Mouse (Mus musculus): ENCODE measurements at regions not wholly inside any gene's neighbourhood (a gene's known extent, or its start where the extent isn't known, plus 50 kb on each side); places are given as distances from the start of the nearest gene placed in this dataset.

- in situ Hi-C loops (cut with MboI; ENCODE audit: low pct_unique_long_range_greater_than_20kb in 1 of 2, low sequenced_read_pairs in 2 of 2, unreplicated experiment in 1 of 2), result loop anchor here in 1 of 2 experiments (10.0 kb wide), 1 partner anchor 46 kb away; no protein-coding TSS in a partner anchor
Observed at GRCm38 (mm10) chr11:104038271-104038800, 71.8 kb downstream of the Arf2 start.

DNA sequence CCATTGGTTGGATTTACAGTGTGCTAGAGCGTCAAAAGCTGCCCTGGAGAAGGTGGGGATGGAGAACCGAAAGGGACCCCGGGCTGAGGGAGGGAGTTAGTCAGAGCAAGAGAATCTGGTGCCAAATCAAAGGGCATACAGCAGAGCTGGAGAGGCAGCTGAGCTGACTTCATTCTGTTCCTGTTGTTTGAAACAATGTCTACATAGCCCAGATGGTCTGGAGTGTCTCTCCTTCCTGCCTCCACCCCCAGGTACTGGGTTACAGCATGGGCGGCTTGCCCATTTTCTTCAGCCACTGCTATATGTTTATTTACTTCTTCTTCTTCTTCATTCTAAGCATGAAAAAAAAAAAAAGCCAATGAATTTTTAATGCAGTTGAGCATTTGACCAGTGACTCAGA is 78.7 kb downstream of the Arf2 start:
- in situ Hi-C loops (cut with MboI; ENCODE audit: low pct_unique_long_range_greater_than_20kb in 1 of 2, low sequenced_read_pairs in 2 of 2, unreplicated experiment in 1 of 2), result no loop called here

GRCm38 (mm10) chr11:104051986-104052385 is 80.7 kb upstream of the Crhr1 start:
- in situ Hi-C loops (cut with MboI; ENCODE audit: low pct_unique_long_range_greater_than_20kb in 1 of 2, low sequenced_read_pairs in 2 of 2, unreplicated experiment in 1 of 2), result no loop called here

- in situ Hi-C loops (cut with MboI; ENCODE audit: low pct_unique_long_range_greater_than_20kb in 1 of 2, low sequenced_read_pairs in 2 of 2, unreplicated experiment in 1 of 2), result no loop called here
Observed at GRCm38 (mm10) chr11:104053242-104053641, 79.4 kb upstream of the Crhr1 start.

- in situ Hi-C loops (cut with MboI; ENCODE audit: low pct_unique_long_range_greater_than_20kb in 1 of 2, low sequenced_read_pairs in 2 of 2, unreplicated experiment in 1 of 2), result no loop called here
Observed at GRCm38 (mm10) chr11:104055941-104056340, 76.7 kb upstream of the Crhr1 start.

GRCm38 (mm10) chr11:104057046-104057445 is 75.6 kb upstream of the Crhr1 start:
- in situ Hi-C loops (cut with MboI; ENCODE audit: low pct_unique_long_range_greater_than_20kb in 1 of 2, low sequenced_read_pairs in 2 of 2, unreplicated experiment in 1 of 2), result no loop called here

DNA sequence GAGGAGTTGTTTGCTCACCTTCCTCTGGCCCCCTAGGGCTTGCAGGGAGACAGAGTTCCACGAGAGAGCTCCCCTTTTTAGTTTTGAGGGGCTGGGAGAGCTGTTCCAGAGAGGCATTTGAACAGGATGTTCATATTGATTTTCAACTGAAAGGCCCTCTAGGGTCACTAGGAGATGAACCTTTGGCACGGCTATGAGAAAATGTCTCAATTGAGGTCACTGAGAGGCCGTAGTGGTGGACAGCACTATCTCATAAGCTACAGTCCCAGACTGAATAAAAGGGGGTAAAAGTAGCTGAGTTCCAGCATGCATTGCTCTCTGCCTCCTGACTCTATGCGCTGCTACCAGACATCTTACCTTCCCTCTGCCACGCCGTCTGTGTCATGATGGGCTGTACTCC is 74.1 kb upstream of the Crhr1 start:
- in situ Hi-C loops (cut with MboI; ENCODE audit: low pct_unique_long_range_greater_than_20kb in 1 of 2, low sequenced_read_pairs in 2 of 2, unreplicated experiment in 1 of 2), result no loop called here

GRCm38 (mm10) chr11:104059085-104059484 is 73.6 kb upstream of the Crhr1 start:
- in situ Hi-C loops (cut with MboI; ENCODE audit: low pct_unique_long_range_greater_than_20kb in 1 of 2, low sequenced_read_pairs in 2 of 2, unreplicated experiment in 1 of 2), result no loop called here

DNA sequence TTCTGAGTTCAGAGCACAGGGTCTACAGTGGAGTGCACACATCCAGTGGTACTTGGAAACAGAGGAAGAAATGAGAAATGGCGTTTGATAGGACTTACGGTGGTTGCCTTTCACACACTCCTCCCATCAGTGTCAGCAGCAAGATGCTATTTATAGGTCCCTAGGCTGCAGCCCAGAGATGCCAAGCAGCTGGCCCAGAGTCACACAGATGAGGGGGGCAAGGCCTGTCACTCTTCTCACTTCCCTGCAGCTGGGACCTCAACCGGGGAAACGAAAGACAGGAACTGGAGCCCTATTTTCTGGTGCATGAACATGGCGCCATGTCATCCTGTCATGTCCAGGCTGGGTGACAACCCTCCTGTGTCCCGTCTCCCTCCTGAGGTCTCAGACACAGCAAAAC is 71.3 kb upstream of the Crhr1 start:
- in situ Hi-C loops (cut with MboI; ENCODE audit: low pct_unique_long_range_greater_than_20kb in 1 of 2, low sequenced_read_pairs in 2 of 2, unreplicated experiment in 1 of 2), result no loop called here

DNA sequence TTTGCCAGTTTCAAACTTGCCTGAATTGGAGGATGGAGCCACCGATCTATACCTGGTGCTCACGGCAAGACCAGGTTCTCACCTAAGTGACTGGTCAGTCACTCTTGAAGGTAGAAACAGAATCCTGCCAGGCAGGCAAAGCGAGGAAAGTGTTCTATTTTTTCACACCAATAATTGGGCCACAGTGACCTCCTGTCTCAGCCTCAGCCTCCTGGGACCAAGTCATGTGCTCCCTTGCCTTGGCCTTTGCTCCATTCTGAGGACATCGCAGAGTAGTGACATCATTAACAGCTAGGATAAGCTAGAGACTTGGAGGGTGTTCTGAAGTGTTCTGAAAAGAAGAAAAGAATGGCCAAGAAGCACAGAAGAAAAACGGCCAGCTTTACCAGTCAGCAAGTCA is 67.5 kb upstream of the Crhr1 start:
- in situ Hi-C loops (cut with MboI; ENCODE audit: low pct_unique_long_range_greater_than_20kb in 1 of 2, low sequenced_read_pairs in 2 of 2, unreplicated experiment in 1 of 2), result no loop called here

- in situ Hi-C loops (cut with MboI; ENCODE audit: low pct_unique_long_range_greater_than_20kb in 1 of 2, low sequenced_read_pairs in 2 of 2, unreplicated experiment in 1 of 2), result no loop called here
Observed at GRCm38 (mm10) chr11:104072591-104073183, 60.0 kb upstream of the Crhr1 start.

DNA sequence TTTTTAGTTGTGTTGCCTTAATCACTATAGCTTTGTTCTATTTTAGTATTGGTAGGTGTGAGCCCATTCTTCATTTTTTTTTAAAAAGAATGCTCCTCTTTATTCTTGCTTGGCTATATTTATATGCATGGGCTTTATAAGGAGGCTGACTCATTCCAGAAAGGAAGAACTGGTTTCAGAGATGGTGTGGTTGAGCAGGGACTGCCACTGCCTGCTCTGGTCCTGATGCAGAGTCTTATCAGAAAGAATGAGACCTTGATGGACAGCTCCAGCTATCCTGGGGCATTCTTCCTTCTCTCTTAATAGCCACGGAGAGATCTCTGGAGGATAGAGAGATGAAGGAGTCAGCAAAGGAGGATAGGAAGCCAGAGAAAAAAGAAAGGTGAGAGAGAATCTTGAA is 57.9 kb upstream of the Crhr1 start:
- in situ Hi-C loops (cut with MboI; ENCODE audit: low pct_unique_long_range_greater_than_20kb in 1 of 2, low sequenced_read_pairs in 2 of 2, unreplicated experiment in 1 of 2), result no loop called here

GRCm38 (mm10) chr11:104075394-104075793 is 57.3 kb upstream of the Crhr1 start:
- in situ Hi-C loops (cut with MboI; ENCODE audit: low pct_unique_long_range_greater_than_20kb in 1 of 2, low sequenced_read_pairs in 2 of 2, unreplicated experiment in 1 of 2), result no loop called here

DNA sequence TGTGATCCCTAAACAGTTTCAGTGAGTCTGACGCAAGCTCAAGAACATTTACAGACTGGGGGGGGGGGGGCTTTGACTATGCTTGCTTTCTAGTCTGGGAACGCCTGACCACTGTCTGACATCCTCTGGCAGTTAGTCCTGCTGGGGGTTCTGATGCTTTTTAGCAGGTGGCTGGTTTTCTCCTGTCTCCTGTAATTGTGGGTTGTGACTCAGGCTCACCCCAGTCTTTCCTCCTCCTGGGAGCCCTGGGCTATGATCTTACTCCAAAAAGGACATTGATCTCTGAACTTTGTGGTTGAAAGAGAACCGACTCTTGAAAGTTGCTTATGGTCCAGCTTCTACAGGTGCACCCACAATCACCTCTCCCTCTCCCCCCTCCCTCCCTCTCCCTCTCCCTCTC is 50.6 kb upstream of the Crhr1 start:
- in situ Hi-C loops (cut with MboI; ENCODE audit: low pct_unique_long_range_greater_than_20kb in 1 of 2, low sequenced_read_pairs in 2 of 2, unreplicated experiment in 1 of 2), result loop anchor here in 1 of 2 experiments (10.0 kb wide), 1 partner anchor 47 kb away; no protein-coding TSS in a partner anchor
